Mouse (Mus musculus): Measurements from ENCODE around the gene Pth2. TPM values are rescaled to one million over a fixed set of nuclear protein-coding genes. Genes with fewer than 3 reads are reported as not detected.

The Pth2 gene
- polyA plus RNA-seq, 1 experiment from 2014 or later, result not detected

DNA sequence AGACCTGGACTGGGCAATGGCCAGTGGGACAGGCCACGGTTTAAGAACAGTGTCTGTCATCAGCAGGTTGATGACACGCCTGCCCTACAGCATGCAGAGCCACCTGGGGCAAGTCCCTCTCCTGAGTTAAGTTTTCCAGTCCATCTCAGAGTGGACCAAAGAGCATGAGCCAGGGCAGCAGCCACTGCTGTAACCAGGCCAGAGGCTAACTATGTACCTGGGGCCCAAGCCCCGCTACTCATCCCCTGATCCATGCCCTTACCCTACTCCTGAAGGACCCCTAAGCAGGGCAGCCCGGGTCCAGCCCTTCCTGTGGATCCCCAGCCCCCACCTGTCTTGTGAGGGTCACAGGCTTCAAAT, 15.4 kb downstream of the Pth2 start:
- WGBS, result 85% methylated on average over 4 of the region's 4 CpGs
- H3K27me3 ChIP-seq (ENCODE audit: low read depth, poor library complexity, severe bottlenecking), result peaks cover 61% of the 10 kb centered on the region

GRCm38 (mm10) chr7:45196994-45197393, 16.2 kb downstream of the Pth2 start:
- peaks cover 42% of the 10 kb centered on the region for H3K4me1 ChIP-seq
- no peak for DNase-seq (ENCODE audit: low spot score)
- peaks cover 53% of the 10 kb centered on the region for H3K27me3 ChIP-seq (ENCODE audit: low read depth, poor library complexity, severe bottlenecking)
- no peak overlapping the region for H3K4me3 ChIP-seq
- H3K36me3 ChIP-seq, result no peaks in the 10 kb centered on the region
- H3K27ac ChIP-seq (replicated peaks), result no peak overlapping the region
- H3K9me3 ChIP-seq (replicated peaks), result no peaks in the 10 kb centered on the region
- WGBS, result 74% methylated on average over 5 of the region's 5 CpGs

More for the DNA sequence above, 15.4 kb downstream of the Pth2 start:
- peak overlapping the region; percentile 2; the same call in 1 of the 2 replicates for H3K27ac ChIP-seq (replicated peaks)
- H3K9me3 ChIP-seq (replicated peaks), result no peaks in the 10 kb centered on the region
- H3K36me3 ChIP-seq, result no peaks in the 10 kb centered on the region
- H3K4me1 ChIP-seq, result peaks cover 49% of the 10 kb centered on the region
- H3K4me3 ChIP-seq, result no peak overlapping the region
- no peak for DNase-seq (ENCODE audit: low spot score)

GRCm38 (mm10) chr7:45198435-45198834, 17.6 kb downstream of the Pth2 start:
- Histone ChIP-seq H3K4me3 (no peak overlapping the region), H3K27me3 (ENCODE audit: low read depth, poor library complexity, severe bottlenecking) (peaks cover 58% of the 10 kb centered on the region), H3K27ac (replicated peaks) (0 out of 2 replicates have a peak overlapping the region, but pooled peaks have one; percentile 23), H3K36me3 (no peaks in the 10 kb centered on the region), H3K4me1 (peaks cover 35% of the 10 kb centered on the region), H3K9me3 (replicated peaks) (no peaks in the 10 kb centered on the region)
- 14% methylated on average over 5 of the region's 5 CpGs for WGBS
- DNase-seq (ENCODE audit: low spot score), result peak; percentile 68

DNA sequence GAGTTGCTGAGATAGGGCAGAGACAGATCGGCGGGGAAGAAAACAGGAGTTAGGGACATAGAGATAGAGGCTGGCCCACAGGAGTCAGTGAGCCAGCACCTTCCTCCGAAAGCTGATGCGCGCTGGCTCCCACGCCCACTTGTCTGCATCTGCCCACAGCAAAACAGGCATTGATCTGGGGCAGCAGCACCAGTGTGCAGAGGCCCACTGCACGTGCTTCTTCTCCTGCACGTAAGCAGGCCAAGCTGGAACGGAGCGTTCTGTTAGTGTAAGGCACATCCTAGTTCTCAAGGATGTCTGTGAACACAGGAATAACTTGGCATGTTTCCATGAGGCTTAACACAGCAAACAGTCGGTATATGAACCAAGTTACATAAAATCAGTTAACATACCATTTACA, 18.2 kb downstream of the Pth2 start:
- no peak for DNase-seq (ENCODE audit: low spot score)
- no peak overlapping the region for H3K27ac ChIP-seq (replicated peaks)
- no peaks in the 10 kb centered on the region for H3K9me3 ChIP-seq (replicated peaks)
- peaks cover 58% of the 10 kb centered on the region for H3K27me3 ChIP-seq (ENCODE audit: low read depth, poor library complexity, severe bottlenecking)
- no peak overlapping the region for H3K4me3 ChIP-seq
- WGBS, result 84% methylated on average over 11 of the region's 11 CpGs
- no peaks in the 10 kb centered on the region for H3K36me3 ChIP-seq
- peaks cover 30% of the 10 kb centered on the region for H3K4me1 ChIP-seq

DNA sequence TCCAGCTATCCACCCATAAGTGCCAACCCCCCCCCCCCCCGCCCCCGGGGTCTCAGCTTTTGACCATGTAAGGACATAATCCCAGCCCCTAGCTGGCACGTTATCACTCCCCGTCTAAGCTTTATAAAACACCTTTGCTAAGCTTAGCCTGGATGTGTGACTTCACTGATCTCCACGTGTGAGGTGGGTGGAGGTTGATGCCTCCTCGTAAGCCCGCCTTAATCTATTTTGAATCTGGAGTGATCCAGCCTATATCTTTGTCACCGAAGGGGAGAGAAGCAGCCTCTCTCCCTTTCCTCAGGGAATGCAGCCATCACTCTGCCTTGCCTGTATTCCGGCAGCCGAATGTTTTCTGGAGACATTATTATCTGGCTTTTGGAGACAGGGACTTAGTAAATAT, 21.9 kb downstream of the Pth2 start:
- no peak for DNase-seq (ENCODE audit: low spot score)
- Histone ChIP-seq H3K4me1 (peaks cover 18% of the 10 kb centered on the region), H3K36me3 (no peaks in the 10 kb centered on the region), H3K27ac (replicated peaks) (no peak overlapping the region), H3K27me3 (ENCODE audit: low read depth, poor library complexity, severe bottlenecking) (peaks cover 38% of the 10 kb centered on the region), H3K9me3 (replicated peaks) (no peaks in the 10 kb centered on the region), H3K4me3 (no peak overlapping the region)
- WGBS, result 60% methylated on average over 10 of the region's 10 CpGs

GRCm38 (mm10) chr7:45204380-45205143, 23.8 kb downstream of the Pth2 start, which contains the start of gene Ccdc155:
Gene Ccdc155, minus strand, starts transcription at chr7:45204892.
- Histone ChIP-seq H3K9me3 (replicated peaks) (no peaks in the 10 kb centered on the region; the same call in 1 of the 2 replicates), H3K4me3 (peak within 1 kb of the TSS; percentile 61), H3K27ac (replicated peaks) (peak within 1 kb of the TSS; percentile 86), H3K4me1 (peaks cover 8% of the 10 kb centered on the region; the same call in 1 of the 2 replicates), H3K36me3 (no peaks in the 10 kb centered on the region), H3K27me3 (ENCODE audit: low read depth, poor library complexity, severe bottlenecking) (peaks cover 36% of the 10 kb centered on the region)
- 9% methylated on average over 44 of the region's 44 CpGs for WGBS
- peak; percentile 99 for DNase-seq (ENCODE audit: low spot score)

DNA sequence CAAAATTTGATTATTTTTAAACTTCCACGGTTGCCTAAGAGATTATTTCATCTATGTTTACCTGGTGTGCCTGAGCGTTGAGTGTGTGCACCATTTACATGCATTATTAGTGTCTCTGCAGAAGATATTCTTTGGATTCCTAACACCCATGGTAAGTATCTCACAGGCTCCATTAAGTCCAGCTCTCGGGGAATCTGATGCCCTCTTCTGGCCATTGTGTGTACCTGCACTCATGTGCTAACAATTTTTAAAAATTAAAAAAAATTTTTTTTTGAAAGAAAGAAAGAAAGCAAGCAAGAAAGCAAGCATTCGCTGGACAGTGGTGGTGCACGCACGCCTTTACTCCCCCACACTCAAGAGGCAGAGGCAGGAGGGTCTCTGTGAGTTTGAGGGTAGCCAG, 27.5 kb downstream of the Pth2 start:
- Histone ChIP-seq H3K36me3 (no peaks in the 10 kb centered on the region), H3K27me3 (ENCODE audit: low read depth, poor library complexity, severe bottlenecking) (peaks cover 52% of the 10 kb centered on the region), H3K9me3 (replicated peaks) (no peaks in the 10 kb centered on the region; the same call in 1 of the 2 replicates), H3K27ac (replicated peaks) (no peak overlapping the region), H3K4me3 (no peak overlapping the region), H3K4me1 (peaks cover 16% of the 10 kb centered on the region)
- no peak for DNase-seq (ENCODE audit: low spot score)
- WGBS, result 77% methylated on average over 6 of the region's 6 CpGs

- 79% methylated on average over 10 of the region's 10 CpGs for WGBS
- Histone ChIP-seq H3K9me3 (replicated peaks) (no peaks in the 10 kb centered on the region; the same call in 1 of the 2 replicates), H3K27ac (replicated peaks) (no peak overlapping the region), H3K4me1 (peaks cover 21% of the 10 kb centered on the region), H3K27me3 (ENCODE audit: low read depth, poor library complexity, severe bottlenecking) (peaks cover 51% of the 10 kb centered on the region), H3K36me3 (no peaks in the 10 kb centered on the region), H3K4me3 (no peak overlapping the region)
- DNase-seq (ENCODE audit: low spot score), result no peak
Observed at GRCm38 (mm10) chr7:45211070-45211469, 30.3 kb downstream of the Pth2 start.

GRCm38 (mm10) chr7:45211851-45212251, 31.1 kb downstream of the Pth2 start, which contains the start of gene Dkkl1:
Gene Dkkl1, minus strand, starts transcription at chr7:45212147.
- Histone ChIP-seq H3K4me3 (peak within 1 kb of the TSS; percentile 20), H3K27me3 (ENCODE audit: low read depth, poor library complexity, severe bottlenecking) (peaks cover 51% of the 10 kb centered on the region)

GRCm38 (mm10) chr7:45212356-45212755, 31.6 kb downstream of the Pth2 start:
- Histone ChIP-seq H3K27ac (replicated peaks) (no peak overlapping the region), H3K4me3 (no peak overlapping the region; the same call in 1 of the 2 replicates), H3K4me1 (peaks cover 31% of the 10 kb centered on the region), H3K27me3 (ENCODE audit: low read depth, poor library complexity, severe bottlenecking) (peaks cover 51% of the 10 kb centered on the region), H3K9me3 (replicated peaks) (no peaks in the 10 kb centered on the region; the same call in 1 of the 2 replicates), H3K36me3 (peaks cover 5% of the 10 kb centered on the region)
- DNase-seq (ENCODE audit: low spot score), result no peak
- WGBS, result 71% methylated on average over 7 of the region's 7 CpGs

More at GRCm38 (mm10) chr7:45211851-45212251, 31.1 kb downstream of the Pth2 start, which contains the start of gene Dkkl1:
- Histone ChIP-seq H3K36me3 (no peaks in the 10 kb centered on the region), H3K27ac (replicated peaks) (no peak within 1 kb of the TSS), H3K9me3 (replicated peaks) (no peaks in the 10 kb centered on the region; the same call in 1 of the 2 replicates), H3K4me1 (peaks cover 26% of the 10 kb centered on the region)
- WGBS, result 10% methylated on average over 17 of the region's 17 CpGs
- no peak for DNase-seq (ENCODE audit: low spot score)

DNA sequence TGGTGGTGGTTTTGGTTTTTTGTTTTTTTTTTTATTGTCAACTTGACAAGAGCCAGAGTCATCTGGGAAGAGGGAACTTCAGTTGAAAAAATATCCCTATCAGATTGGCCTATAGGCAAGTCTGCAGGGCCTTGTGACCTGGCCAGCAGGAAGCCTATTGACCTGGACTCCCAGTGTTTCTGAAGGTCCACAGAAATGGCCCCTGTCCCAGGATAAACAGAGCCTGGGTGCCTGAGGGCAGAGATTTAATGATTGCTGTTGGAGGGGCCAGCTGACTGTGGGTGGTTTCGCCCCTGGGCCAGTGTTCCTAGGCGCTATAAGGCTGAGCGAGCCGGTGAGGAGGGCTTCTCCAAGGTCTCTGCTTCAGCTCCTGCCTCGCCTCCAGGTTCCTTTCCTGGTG, 32.9 kb downstream of the Pth2 start:
- DNase-seq (ENCODE audit: low spot score), result no peak
- WGBS, result 70% methylated on average over 5 of the region's 5 CpGs

DNA sequence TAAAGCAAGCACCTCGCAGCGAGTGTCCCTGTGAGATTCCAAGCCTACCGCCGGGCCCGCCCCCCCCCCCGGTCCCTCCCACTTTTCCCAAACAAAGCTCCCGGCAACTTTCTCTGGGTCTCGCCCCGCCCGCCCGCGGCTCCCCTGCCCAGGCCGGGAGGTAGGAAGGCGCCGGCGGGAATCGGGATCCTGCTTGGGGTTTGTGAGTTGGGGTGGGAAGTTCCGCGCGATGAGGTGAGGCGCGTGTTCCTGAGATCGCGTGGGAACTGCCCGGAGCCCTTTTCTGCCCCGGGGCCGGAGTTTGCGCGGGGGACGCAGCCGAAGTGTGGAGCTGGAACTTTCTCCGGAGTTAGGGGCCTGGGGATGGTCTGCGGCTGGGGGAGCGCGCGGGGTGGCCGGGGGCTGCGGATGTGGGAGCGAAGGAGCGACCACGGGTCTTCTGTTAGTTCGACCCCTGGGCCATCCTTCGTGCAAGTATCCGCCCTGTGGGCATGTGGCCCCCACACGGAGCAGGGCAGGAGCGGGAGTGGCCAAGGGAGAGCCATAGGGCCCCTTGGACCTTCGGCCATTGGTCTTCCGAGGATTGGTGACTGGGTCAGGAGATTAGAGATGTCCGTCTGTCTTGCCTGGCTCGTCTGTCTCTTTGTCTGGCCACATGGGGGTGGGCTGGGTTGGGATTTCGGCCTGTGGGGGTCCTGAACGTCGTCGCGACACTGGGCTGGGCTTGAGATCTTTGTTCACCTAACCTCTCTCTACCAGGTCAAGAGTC, 35.1 kb downstream of the Pth2 start, which contains the start of gene Tead2:
Gene Tead2, plus strand, starts transcription at position 81 of the 769 bp plus-strand sequence.
- WGBS, result under 1% methylated on average over 55 of the region's 55 CpGs
- Histone ChIP-seq H3K4me1 (peaks cover 66% of the 10 kb centered on the region), H3K27me3 (ENCODE audit: low read depth, poor library complexity, severe bottlenecking) (peaks cover 33% of the 10 kb centered on the region), H3K27ac (replicated peaks) (peak within 1 kb of the TSS; percentile 100), H3K9me3 (replicated peaks) (no peaks in the 10 kb centered on the region), H3K36me3 (peaks cover 40% of the 10 kb centered on the region), H3K4me3 (peak within 1 kb of the TSS; percentile 95)
- DNase-seq (ENCODE audit: low spot score), result peak; percentile 85

More for the DNA sequence above, 32.9 kb downstream of the Pth2 start:
- no peak overlapping the region for H3K27ac ChIP-seq (replicated peaks)
- no peaks in the 10 kb centered on the region for H3K9me3 ChIP-seq (replicated peaks)
- H3K27me3 ChIP-seq (ENCODE audit: low read depth, poor library complexity, severe bottlenecking), result peaks cover 51% of the 10 kb centered on the region
- peaks cover 18% of the 10 kb centered on the region for H3K36me3 ChIP-seq
- no peak overlapping the region for H3K4me3 ChIP-seq
- peaks cover 45% of the 10 kb centered on the region for H3K4me1 ChIP-seq
